Mouse (Mus musculus) spleen, adult 2 months (tissue): ENCODE measurements around the gene Abi1. TPM values are rescaled to one million over a fixed set of nuclear protein-coding genes. Genes with fewer than 3 reads are reported as not detected.
"Not testable (repeated sequence)": the region's sequence is repeated elsewhere in the genome, so short reads cannot be mapped to it uniquely, and the experiment has no call there.

ENCODE experiments used
- DNase-seq, 2 experiments: peaks; one replicate each; pipeline versions ENCODE4 v3.0.0 to v3.0.0-alpha.2; 2012 to 2021; ENCODE audit warnings: low spot score in 2 of 2, low read depth in 1 of 2
- H3K27ac ChIP-seq: fragments of 200-500 bp; 2 replicates; pipeline ENCODE4 v1.5.1; 2012; ENCODE audit warnings: low read length, inconsistent platforms; ENCODE audit not compliant: insufficient read depth
- H3K27me3 ChIP-seq: fragments of 200-500 bp; 2 replicates; pipeline ENCODE4 v1.6.1; 2012; ENCODE audit warnings: mild to moderate bottlenecking, moderate library complexity, low read length, inconsistent platforms; ENCODE audit not compliant: control insufficient read depth, insufficient read depth
- H3K36me3 ChIP-seq: fragments of 200-500 bp; 2 replicates; pipeline ENCODE4 v1.6.1; 2012; ENCODE audit warnings: mild to moderate bottlenecking, low read length, inconsistent platforms; ENCODE audit not compliant: control insufficient read depth, insufficient read depth
- H3K4me1 ChIP-seq: fragments of 200-500 bp; 2 replicates; pipeline ENCODE4 v1.6.1; 2011; ENCODE audit warnings: inconsistent platforms; ENCODE audit not compliant: control insufficient read depth, insufficient read depth, insufficient read length
- H3K4me3 ChIP-seq: fragments of 200-500 bp; 2 replicates; pipeline ENCODE4 v1.5.1; 2011; ENCODE audit warnings: mild to moderate bottlenecking, inconsistent platforms; ENCODE audit not compliant: insufficient read depth, insufficient read length; ENCODE audit errors: extremely low read depth
- CTCF ChIP-seq: fragments of 200-500 bp; IDR thresholded peaks from 2 replicates; pipeline ENCODE4 v1.5.1; 2011; ENCODE audit warnings: mild to moderate bottlenecking, inconsistent platforms; ENCODE audit not compliant: insufficient read depth, insufficient read length, insufficient replicate concordance; ENCODE audit errors: extremely low read depth
- POLR2A ChIP-seq: fragments of 200-500 bp; IDR thresholded peaks from 2 replicates; pipeline ENCODE4 v1.6.1; 2011; ENCODE audit warnings: low read depth, low read length, inconsistent platforms
- WGBS: fragments of 180-500 bp; shearing (Covaris S2); methylation state at CpG from one replicate; pipeline ENCODE4 v1.1.7; 2018; 5-methylcytosine and 5-hydroxymethylcytosine counted together
- polyA plus RNA-seq: library from polyadenylated mRNA; depleted of rRNA; stranded (reverse); fragments of >200 nt; gene quantifications from 2 replicates; pipeline ENCODE4 v1.2.3, GENCODE M21; 2012

Gene Abi1
- polyA plus RNA-seq, 1 experiment: 63.0 TPM

GRCm38 (mm10) chr2:23016121-23016520 is 23.9 kb downstream of the Abi1 start:
- 82% methylated on average over 3 of the region's 3 CpGs for WGBS
- H3K4me3 ChIP-seq: no peak overlapping the region
- H3K36me3 ChIP-seq: no peaks in the 10 kb centered on the region
- TF ChIP-seq CTCF: no peak
- DNase-seq: no peak
- H3K4me1 ChIP-seq: peaks cover 7% of the 10 kb centered on the region; the same call in 1 of the 2 replicates
- no peaks in the 10 kb centered on the region for H3K27me3 ChIP-seq
- H3K27ac ChIP-seq: no peak overlapping the region

GRCm38 (mm10) chr2:23015335-23015734 is 24.7 kb downstream of the Abi1 start:
- TF ChIP-seq POLR2A: no peak
- no peak for TF ChIP-seq CTCF
- H3K27ac ChIP-seq: no peak overlapping the region
- WGBS: 88% methylated on average over 18 of the region's 18 CpGs

GRCm38 (mm10) chr2:23014935-23015334 is 25.1 kb downstream of the Abi1 start:
- 97% methylated on average over 3 of the region's 3 CpGs for WGBS
- H3K27me3 ChIP-seq, H3K4me3 ChIP-seq, DNase-seq, H3K27ac ChIP-seq, H3K36me3 ChIP-seq, H3K4me1 ChIP-seq: not testable (repeated sequence)

More at GRCm38 (mm10) chr2:23015335-23015734, 24.7 kb downstream of the Abi1 start:
- Histone ChIP-seq H3K27me3 (no peaks in the 10 kb centered on the region), H3K36me3 (no peaks in the 10 kb centered on the region), H3K4me3 (no peak overlapping the region), H3K4me1 (peaks cover 7% of the 10 kb centered on the region; the same call in 1 of the 2 replicates)
- DNase-seq: no peak

- Histone ChIP-seq H3K36me3 (peaks cover 7% of the 10 kb centered on the region), H3K4me3 (no peak overlapping the region), H3K27me3 (no peaks in the 10 kb centered on the region), H3K27ac (no peak overlapping the region), H3K4me1 (peaks cover 3% of the 10 kb centered on the region; the same call in 1 of the 2 replicates)
- 88% methylated on average over 1 of the region's 1 CpGs for WGBS
- no peak for DNase-seq
- TF ChIP-seq CTCF (no peak), POLR2A (no peak)
Observed at GRCm38 (mm10) chr2:23008256-23008655, 31.8 kb downstream of the Abi1 start.

- Histone ChIP-seq H3K4me3 (no peak overlapping the region), H3K36me3 (peaks cover 7% of the 10 kb centered on the region), H3K27me3 (no peaks in the 10 kb centered on the region), H3K4me1 (peaks cover 3% of the 10 kb centered on the region; the same call in 1 of the 2 replicates), H3K27ac (no peak overlapping the region)
- no peak for DNase-seq
- 94% methylated on average over 7 of the region's 7 CpGs for WGBS
- no peak for TF ChIP-seq CTCF
- no peak for TF ChIP-seq POLR2A
Observed at GRCm38 (mm10) chr2:23007577-23007976, 32.5 kb downstream of the Abi1 start.

GRCm38 (mm10) chr2:23007149-23007548 is 32.9 kb downstream of the Abi1 start:
- TF ChIP-seq CTCF: no peak
- no peak for TF ChIP-seq POLR2A
- no peak overlapping the region for H3K4me3 ChIP-seq
- no peak for DNase-seq
- H3K27me3 ChIP-seq: no peaks in the 10 kb centered on the region
- WGBS: 63% methylated on average over 2 of the region's 2 CpGs
- no peak overlapping the region for H3K27ac ChIP-seq
- H3K36me3 ChIP-seq: peaks cover 7% of the 10 kb centered on the region
- H3K4me1 ChIP-seq: peaks cover 3% of the 10 kb centered on the region; the same call in 1 of the 2 replicates

- no peak for TF ChIP-seq POLR2A
- Histone ChIP-seq H3K4me1 (peaks cover 3% of the 10 kb centered on the region; the same call in 1 of the 2 replicates), H3K27me3 (no peaks in the 10 kb centered on the region), H3K4me3 (no peak overlapping the region), H3K36me3 (peaks cover 7% of the 10 kb centered on the region), H3K27ac (no peak overlapping the region)
- WGBS: 52% methylated on average over 6 of the region's 6 CpGs
- DNase-seq: no peak
Observed at GRCm38 (mm10) chr2:23006219-23006618, 33.8 kb downstream of the Abi1 start.
